Mouse (Mus musculus) monocyte, adult 5-6 weeks (primary cell): ENCODE measurements around the gene Gm8298. TPM values are rescaled to one million over a fixed set of nuclear protein-coding genes. Genes with fewer than 3 reads are reported as not detected.
"Not testable (repeated sequence)": the region's sequence is repeated elsewhere in the genome, so short reads cannot be mapped to it uniquely, and the experiment has no call there.

Source experiments
- ATAC-seq: fragments of 153-309, 156-312 bp; replicated peaks from 2 replicates; pipeline ENCODE4 v1.8.0; 2017; ENCODE audit warnings: mild to moderate bottlenecking; ENCODE audit not compliant: low TSS enrichment, insufficient number of reproducible peaks, severe bottlenecking, poor library complexity, low FRiP score
- total RNA-seq: library from RNA; stranded (forward); fragments of 200-1000, 200-491, 200-594 nt; gene quantifications from 3 replicates; pipeline ENCODE4 v1.2.3, GENCODE M21; 2017

Gm8298 gene
- not detected in 3 replicates for total RNA-seq

DNA sequence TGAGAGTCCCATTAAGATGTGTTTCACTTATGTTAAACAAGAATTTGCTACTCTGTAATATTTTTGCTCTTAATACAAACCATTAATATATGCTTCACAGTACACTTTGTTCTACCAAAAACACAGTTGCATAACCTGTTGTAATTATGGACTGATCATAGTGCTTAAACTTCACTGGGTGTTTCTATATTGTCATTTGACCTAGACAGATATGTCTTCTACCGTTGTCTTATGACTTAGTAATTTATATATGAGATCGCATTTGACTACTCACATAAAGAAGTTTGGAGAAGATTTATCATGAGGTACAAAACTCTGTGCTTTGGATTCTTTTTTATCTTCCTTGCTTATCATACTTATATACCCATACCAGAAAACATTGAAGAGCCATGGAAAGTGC, at the start of gene Gm8298:
TSS of gene Gm8298 (plus strand) at position 301 of the 400 bp plus-strand sequence.
- no peak for ATAC-seq

DNA sequence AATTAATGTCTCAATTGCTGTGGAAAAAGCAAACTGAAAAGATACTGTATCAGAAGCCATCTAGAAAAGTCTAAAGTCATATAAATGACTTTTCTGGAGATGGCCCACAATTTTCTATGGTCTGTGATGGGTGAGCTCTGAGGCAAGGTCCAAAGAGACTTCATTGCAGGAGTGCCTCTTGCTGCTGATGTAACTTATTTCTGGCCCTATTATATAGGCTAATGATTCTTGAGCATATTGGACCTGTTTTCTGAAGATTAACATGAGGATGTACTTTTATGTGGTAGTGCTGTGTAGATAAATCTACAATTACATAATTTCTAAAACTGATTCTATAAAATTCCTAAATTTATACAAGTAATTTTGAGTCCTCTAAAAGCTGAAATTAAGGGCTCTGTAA, 47.7 kb upstream of the Gm8298 start:
- ATAC-seq = no peak

DNA sequence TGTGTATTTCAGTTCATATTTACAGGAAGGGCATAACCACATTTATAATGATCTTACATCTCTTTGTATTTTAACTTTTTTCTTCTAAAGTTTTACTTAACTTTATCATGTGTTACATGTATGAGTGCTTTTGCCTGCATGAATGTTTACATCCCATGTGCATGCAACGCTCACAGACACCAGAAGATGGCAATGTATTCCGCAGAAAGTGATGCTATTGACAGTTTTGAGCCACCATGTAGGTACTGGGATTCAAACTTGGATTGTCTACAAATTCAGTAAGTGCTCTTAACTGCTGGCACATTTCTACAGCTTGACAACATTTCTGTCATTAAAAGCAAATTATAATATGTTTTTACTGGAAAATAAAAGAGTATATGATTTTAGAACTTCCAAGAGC, 9.9 kb downstream of the Gm8298 start:
- no peak for ATAC-seq

DNA sequence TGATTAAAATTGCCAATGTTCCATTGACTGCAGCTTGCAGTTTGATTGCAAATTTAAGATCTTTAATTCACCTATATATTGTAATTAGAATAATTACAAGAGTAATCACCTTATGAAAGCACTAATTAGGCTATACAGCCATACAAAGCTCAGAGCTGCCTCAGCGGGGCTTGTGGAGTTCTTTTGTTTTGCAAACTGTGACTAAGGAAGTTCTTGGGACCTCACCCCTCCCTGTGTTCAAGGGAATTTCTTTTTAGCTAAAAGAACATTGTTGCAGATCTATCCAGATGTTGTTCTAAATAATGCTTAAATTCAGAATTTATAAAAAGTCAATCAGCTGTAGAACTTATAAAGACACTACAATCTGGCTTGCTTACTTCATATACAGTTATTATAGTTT, 16.8 kb downstream of the Gm8298 start:
- not testable (repeated sequence) for ATAC-seq

DNA sequence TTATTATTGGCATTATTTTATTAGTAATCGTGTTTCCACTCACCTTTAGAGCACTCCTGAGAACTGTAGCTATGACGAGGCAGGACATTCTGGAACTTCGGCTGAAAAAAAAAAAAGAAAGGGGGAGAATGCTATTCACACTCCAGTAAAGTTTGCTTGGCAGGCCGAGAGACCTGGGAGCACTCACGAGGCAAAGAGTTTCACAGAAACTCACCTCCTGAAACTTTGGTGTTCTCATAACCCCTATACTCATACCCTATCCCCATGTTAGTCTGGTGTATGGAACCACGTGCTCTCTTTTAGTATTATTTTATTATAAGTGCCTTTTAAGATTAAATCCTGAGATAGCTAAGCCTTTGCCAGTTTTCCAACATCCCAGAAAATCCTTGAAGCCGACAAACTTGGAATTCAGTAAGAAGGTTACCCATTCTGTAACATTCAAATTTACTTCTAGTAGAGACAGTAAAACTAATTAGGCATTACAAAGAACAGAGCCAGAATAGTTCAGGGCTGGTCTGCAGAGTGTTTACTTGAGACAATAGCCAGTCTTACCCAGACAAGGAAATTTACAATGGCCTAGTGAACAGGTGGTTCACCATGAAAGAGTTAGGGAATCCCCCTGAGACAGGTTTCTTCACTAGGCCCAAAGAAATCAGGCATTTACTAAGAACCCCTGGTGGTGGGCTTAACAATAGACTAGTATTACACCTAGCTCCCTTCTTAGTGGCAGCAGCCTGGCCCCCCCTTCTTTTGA, 19.1 kb downstream of the Gm8298 start:
- not testable (repeated sequence) for ATAC-seq

DNA sequence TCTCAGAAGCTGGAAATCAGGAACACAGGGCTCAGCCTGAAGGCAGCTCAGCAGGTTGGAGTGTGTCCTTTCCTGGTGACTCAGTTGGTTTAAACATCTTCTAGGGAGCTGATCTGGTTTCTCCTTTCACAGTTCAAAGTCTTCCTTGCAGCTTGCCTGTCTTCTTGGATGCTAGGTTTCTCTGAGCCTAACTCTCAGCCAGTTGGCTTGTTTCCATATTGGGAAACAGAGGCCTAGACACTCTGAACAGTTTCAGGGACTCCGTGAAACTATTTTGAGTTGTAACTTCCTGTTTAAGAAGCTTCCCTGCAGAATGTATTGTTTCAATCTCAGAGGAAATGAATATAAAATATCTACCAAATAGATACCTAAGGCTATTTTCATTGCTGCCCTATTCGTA, 32.4 kb downstream of the Gm8298 start:
- ATAC-seq = no peak

DNA sequence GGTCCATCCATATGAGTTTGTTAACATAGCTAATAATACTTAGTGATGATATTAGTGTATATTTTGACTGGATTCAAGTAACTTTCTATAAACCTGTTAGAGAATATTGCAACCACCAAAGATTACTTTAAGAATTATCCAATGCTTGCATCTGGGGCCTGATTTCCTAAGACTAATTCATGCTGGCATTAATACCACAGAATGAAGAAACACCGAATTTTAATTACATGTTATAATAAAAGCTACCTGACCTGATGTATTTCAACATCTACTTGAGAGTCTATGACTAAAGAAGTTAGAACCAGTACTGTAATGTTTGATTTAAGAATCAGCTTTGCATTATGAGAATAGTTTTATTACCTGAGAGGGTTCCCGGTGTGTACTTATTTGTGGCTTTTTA, 64.1 kb downstream of the Gm8298 start, which contains the start of gene C130079G13Rik:
TSS of gene C130079G13Rik (plus strand) at position 301 of the 400 bp plus-strand sequence.
- no peak for ATAC-seq

Other genes starting within 250 kb of the Gm8298 start
- gene Gm5538, start 131.3 kb upstream of the Gm8298 start, total RNA-seq = not detected in 3 replicates
- gene C130079G13Rik, start 64.2 kb downstream of the Gm8298 start, total RNA-seq = not detected in 3 replicates
- gene Aadacl2, start 145.7 kb downstream of the Gm8298 start, total RNA-seq = not detected in 3 replicates
- not detected in 3 replicates for gene Aadac, start 164.7 kb downstream of the Gm8298 start, total RNA-seq
- 0.57 TPM in 1 of 3 replicates, not detected in the others for gene Sucnr1, start 220.8 kb downstream of the Gm8298 start, total RNA-seq